Mouse (Mus musculus): ENCODE measurements around the gene Gm20431. TPM values are rescaled to one million over a fixed set of nuclear protein-coding genes. Genes with fewer than 3 reads are reported as not detected.

Gene Gm20431
- 4.0 and 8.4 TPM in 2 replicates for polyA plus RNA-seq (2014; fragmentation: Nextera tagmentation; extraction: Ambion mirVana)

DNA sequence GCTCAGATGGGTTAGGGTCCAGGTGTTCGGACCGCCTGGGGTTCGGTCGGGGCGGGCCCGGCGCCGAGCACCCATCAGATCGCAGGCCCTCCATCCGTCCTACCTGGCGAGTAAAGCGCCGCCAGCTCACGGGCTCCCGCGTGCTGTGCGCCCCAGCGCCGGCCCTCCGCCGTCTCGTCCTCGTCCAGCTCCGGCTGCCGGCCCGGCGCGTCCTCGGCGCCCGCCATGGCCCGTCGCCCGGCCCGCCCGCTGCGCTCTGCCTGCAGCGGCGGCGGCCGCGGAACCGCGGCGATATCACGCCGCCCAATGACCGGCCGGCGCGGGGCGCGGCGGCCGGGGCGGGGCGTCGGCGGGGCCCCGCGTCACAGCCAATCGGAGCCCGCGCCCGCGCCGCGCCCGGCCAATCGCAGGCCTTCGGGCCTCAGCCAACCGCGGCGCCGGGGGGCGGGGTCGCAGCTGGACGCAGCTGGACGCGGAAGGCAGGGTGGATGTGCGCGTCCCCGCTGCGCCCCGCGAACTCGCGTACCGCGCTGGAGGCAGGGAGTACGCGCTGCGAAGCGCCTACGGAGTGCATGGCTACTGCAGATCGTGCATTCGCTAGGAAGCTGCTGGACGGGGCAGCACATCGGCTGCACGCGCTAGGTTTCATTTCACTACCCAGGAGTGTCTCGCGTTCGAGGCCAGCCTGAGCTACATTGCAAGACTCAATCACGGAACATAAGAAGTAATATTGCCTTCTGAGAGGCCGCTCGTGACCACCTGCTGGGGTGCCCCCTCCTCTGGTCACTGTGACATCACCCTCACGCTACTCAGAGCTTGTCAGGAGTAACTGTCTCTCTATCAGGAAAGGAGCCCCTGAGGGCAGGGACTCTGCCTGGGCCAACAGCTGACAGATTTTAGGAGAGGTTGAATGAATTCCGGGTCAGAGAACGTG is at the start of gene Gm20431:
Gene Gm20431 (minus strand): TSS at position 227 of the 934 bp plus-strand sequence.
- H3K27me3 ChIP-seq (ENCODE audit: control insufficient read depth, insufficient read depth, low read length): peaks cover 4% of the 10 kb centered on the region; the same call in 1 of the 2 replicates
- DNase-seq (ENCODE audit: low spot score): peak; percentile 96
- H3K4me2 ChIP-seq (replicated peaks; ENCODE audit: low read depth, low read length): peak within 1 kb of the TSS; percentile 79
- no peaks in the 10 kb centered on the region for H3K36me3 ChIP-seq (ENCODE audit: control insufficient read depth, insufficient read depth, low read length)
- H3K4me1 ChIP-seq (replicated peaks; ENCODE audit: control insufficient read depth, insufficient read depth, low read length): peaks cover 4% of the 10 kb centered on the region; the same call in 1 of the 2 replicates
- ATAC-seq (ENCODE audit: low FRiP score): peak; percentile 94
- WGBS: under 1% methylated on average over 58 of the region's 110 CpGs
- H3K27ac ChIP-seq (ENCODE audit: low read depth, low read length): 0 out of 2 replicates have a peak within 1 kb of the TSS, but pooled peaks have one; percentile 47
- H3K9me3 ChIP-seq (ENCODE audit: control insufficient read depth, low read length): no peaks in the 10 kb centered on the region
- peak within 1 kb of the TSS; percentile 80 for H3K4me3 ChIP-seq (ENCODE audit: low read depth, low read length)
- peak within 1 kb of the TSS; percentile 83 for H3K9ac ChIP-seq (ENCODE audit: low read depth, low read length)

DNA sequence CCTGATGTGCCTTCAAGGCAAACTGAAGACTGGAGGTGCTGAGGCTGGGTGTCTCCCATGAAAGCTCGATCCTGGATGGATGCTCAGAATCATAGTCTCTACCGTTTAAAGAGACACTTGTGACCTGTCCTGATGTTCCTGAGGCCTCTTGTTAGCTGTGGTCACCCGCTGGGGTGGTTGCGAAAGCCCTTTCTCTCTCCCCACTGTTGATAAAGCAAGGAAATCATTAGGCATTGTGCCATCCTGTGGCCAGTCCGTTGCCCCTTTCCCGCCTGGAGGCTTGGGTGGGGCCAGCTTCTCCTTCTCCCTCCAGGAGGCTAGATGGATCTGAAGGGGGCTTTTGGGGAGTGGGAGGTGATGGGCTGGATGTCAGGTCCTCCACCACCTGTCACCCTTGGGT is 49.3 kb upstream of the Gm20431 start:
- Histone ChIP-seq H3K27me3 (ENCODE audit: control insufficient read depth, insufficient read depth, low read length) (no peaks in the 10 kb centered on the region), H3K9me3 (ENCODE audit: control insufficient read depth, low read length) (no peaks in the 10 kb centered on the region), H3K27ac (ENCODE audit: low read depth, low read length) (no peak overlapping the region), H3K4me1 (replicated peaks; ENCODE audit: control insufficient read depth, insufficient read depth, low read length) (no peaks in the 10 kb centered on the region), H3K4me3 (ENCODE audit: low read depth, low read length) (no peak overlapping the region), H3K4me2 (replicated peaks; ENCODE audit: low read depth, low read length) (no peak overlapping the region), H3K36me3 (ENCODE audit: control insufficient read depth, insufficient read depth, low read length) (no peaks in the 10 kb centered on the region), H3K9ac (ENCODE audit: low read depth, low read length) (no peak overlapping the region)
- 62% methylated on average over 6 of the region's 6 CpGs for WGBS
- ATAC-seq (ENCODE audit: low FRiP score): no peak
- DNase-seq (ENCODE audit: low spot score): no peak

DNA sequence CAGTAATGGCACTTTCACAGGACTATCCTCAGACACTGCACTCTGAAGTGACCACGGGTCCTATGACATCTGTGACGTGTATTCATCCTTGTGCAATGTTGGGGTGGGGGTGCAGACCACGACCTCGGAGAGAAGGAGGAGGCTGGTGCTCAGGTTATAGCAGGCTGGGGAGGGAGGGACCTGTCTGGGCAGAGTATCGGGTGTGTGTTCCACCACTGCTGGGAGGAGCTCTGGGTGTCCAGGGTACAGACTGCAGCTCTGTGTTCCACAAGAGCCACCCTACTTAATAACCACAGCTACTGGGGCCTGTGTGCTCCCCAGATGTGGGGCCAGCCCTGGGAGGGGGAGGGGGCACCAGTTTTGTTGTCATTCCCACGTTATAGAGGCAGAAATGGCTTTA is 48.7 kb upstream of the Gm20431 start:
- H3K36me3 ChIP-seq (ENCODE audit: control insufficient read depth, insufficient read depth, low read length): no peaks in the 10 kb centered on the region
- H3K9ac ChIP-seq (ENCODE audit: low read depth, low read length): no peak overlapping the region
- H3K27ac ChIP-seq (ENCODE audit: low read depth, low read length): no peak overlapping the region
- H3K4me3 ChIP-seq (ENCODE audit: low read depth, low read length): no peak overlapping the region
- no peak for ATAC-seq (ENCODE audit: low FRiP score)
- WGBS: 56% methylated on average over 6 of the region's 6 CpGs
- no peaks in the 10 kb centered on the region for H3K9me3 ChIP-seq (ENCODE audit: control insufficient read depth, low read length)
- no peak for DNase-seq (ENCODE audit: low spot score)
- no peaks in the 10 kb centered on the region for H3K27me3 ChIP-seq (ENCODE audit: control insufficient read depth, insufficient read depth, low read length)
- no peak overlapping the region for H3K4me2 ChIP-seq (replicated peaks; ENCODE audit: low read depth, low read length)
- no peaks in the 10 kb centered on the region for H3K4me1 ChIP-seq (replicated peaks; ENCODE audit: control insufficient read depth, insufficient read depth, low read length)

DNA sequence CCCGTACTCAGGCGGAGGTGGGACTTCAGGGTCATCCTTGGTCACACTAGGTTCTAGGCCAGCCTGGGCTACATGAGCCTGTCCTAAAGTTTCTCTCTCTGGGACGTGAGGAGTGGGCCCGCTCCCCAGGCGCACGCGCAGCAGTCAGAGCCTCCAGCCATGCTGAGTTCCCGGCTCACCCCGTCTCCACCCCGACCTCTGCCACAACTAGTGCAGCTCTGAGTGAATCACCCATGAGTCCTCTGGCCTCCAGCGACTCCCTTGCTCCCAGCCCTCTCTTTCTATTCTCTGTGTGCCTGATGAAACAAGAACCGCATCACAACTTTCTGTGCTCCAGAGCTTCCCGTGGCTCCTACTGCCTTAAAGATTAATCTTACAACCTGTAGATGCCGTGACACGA is 47.1 kb upstream of the Gm20431 start:
- no peak overlapping the region for H3K4me3 ChIP-seq (ENCODE audit: low read depth, low read length)
- no peak overlapping the region for H3K27ac ChIP-seq (ENCODE audit: low read depth, low read length)
- no peaks in the 10 kb centered on the region for H3K27me3 ChIP-seq (ENCODE audit: control insufficient read depth, insufficient read depth, low read length)
- DNase-seq (ENCODE audit: low spot score) (no peak), ATAC-seq (ENCODE audit: low FRiP score) (no peak)
- 61% methylated on average over 15 of the region's 15 CpGs for WGBS
- H3K9ac ChIP-seq (ENCODE audit: low read depth, low read length): no peak overlapping the region
- H3K36me3 ChIP-seq (ENCODE audit: control insufficient read depth, insufficient read depth, low read length): no peaks in the 10 kb centered on the region
- no peaks in the 10 kb centered on the region for H3K9me3 ChIP-seq (ENCODE audit: control insufficient read depth, low read length)
- H3K4me2 ChIP-seq (replicated peaks; ENCODE audit: low read depth, low read length): no peak overlapping the region
- no peaks in the 10 kb centered on the region for H3K4me1 ChIP-seq (replicated peaks; ENCODE audit: control insufficient read depth, insufficient read depth, low read length)

DNA sequence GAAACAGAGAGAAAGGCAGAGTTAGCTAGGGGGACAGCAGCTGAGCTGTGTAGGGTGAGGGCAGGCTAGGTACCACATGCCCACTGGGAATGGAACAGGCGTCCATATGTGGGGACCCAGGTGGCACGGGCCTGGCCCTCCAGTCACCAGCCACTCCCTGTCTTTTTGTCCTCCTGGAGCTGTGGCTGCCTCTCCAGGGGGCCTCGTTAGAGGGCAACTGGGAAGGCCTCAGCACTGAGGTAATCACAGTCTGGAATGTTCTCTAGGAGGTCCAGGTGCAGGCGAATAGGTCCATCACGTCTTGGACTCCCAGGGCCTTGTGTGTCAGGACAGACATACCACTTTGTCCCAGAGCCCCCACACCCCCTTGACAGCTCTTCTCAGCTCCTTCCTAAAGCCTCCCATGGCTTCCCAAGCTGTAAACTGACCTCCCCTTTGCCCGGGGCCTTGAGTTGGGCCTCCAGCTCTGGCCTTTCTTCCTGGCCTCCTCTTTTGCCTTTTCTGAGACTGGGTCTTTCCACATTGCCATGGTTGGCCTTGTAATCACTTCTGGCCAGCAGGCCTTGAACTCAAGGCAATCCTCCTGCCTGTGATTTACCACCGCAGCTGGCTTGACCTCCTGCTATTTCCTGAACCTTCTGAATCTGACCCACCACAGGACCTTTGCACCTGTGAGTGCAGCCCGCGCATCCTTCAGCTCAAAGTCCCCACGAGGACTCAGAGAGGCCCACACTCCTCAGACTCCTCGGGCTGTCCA is 45.1 kb upstream of the Gm20431 start:
- 77% methylated on average over 11 of the region's 11 CpGs for WGBS
- no peak overlapping the region for H3K27ac ChIP-seq (ENCODE audit: low read depth, low read length)

DNA sequence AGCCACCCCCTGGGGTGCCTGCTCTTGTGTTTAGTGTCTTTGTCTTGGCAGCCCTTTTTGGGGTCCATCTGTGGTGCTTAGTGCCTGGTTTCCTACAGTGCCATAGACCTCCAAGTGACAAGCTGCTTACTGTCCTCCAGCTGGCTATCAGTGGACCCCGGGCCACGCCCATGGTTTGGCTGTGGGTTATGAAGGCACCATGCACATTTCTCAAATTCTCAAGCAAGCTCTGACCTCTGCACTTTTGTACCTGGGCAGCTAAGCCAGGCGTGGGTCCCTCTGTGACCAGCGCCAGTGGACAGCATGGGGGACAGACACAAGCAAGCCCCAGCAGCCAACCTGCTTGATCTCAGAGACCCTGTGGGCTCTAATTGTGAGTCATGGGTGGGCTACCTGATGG is 43.1 kb upstream of the Gm20431 start:
- Histone ChIP-seq H3K4me2 (replicated peaks; ENCODE audit: low read depth, low read length) (no peak overlapping the region), H3K4me3 (ENCODE audit: low read depth, low read length) (no peak overlapping the region), H3K27ac (ENCODE audit: low read depth, low read length) (no peak overlapping the region), H3K9me3 (ENCODE audit: control insufficient read depth, low read length) (no peaks in the 10 kb centered on the region), H3K36me3 (ENCODE audit: control insufficient read depth, insufficient read depth, low read length) (no peaks in the 10 kb centered on the region), H3K4me1 (replicated peaks; ENCODE audit: control insufficient read depth, insufficient read depth, low read length) (no peaks in the 10 kb centered on the region), H3K9ac (ENCODE audit: low read depth, low read length) (no peak overlapping the region), H3K27me3 (ENCODE audit: control insufficient read depth, insufficient read depth, low read length) (no peaks in the 10 kb centered on the region)
- WGBS: 89% methylated on average over 4 of the region's 4 CpGs
- DNase-seq (ENCODE audit: low spot score) (no peak), ATAC-seq (ENCODE audit: low FRiP score) (no peak)

More for the DNA sequence above, 45.1 kb upstream of the Gm20431 start:
- Histone ChIP-seq H3K4me1 (replicated peaks; ENCODE audit: control insufficient read depth, insufficient read depth, low read length) (no peaks in the 10 kb centered on the region), H3K36me3 (ENCODE audit: control insufficient read depth, insufficient read depth, low read length) (no peaks in the 10 kb centered on the region), H3K9ac (ENCODE audit: low read depth, low read length) (no peak overlapping the region), H3K9me3 (ENCODE audit: control insufficient read depth, low read length) (no peaks in the 10 kb centered on the region), H3K27me3 (ENCODE audit: control insufficient read depth, insufficient read depth, low read length) (no peaks in the 10 kb centered on the region), H3K4me2 (replicated peaks; ENCODE audit: low read depth, low read length) (no peak overlapping the region), H3K4me3 (ENCODE audit: low read depth, low read length) (no peak overlapping the region)
- DNase-seq (ENCODE audit: low spot score) (no peak), ATAC-seq (ENCODE audit: low FRiP score) (no peak)

DNA sequence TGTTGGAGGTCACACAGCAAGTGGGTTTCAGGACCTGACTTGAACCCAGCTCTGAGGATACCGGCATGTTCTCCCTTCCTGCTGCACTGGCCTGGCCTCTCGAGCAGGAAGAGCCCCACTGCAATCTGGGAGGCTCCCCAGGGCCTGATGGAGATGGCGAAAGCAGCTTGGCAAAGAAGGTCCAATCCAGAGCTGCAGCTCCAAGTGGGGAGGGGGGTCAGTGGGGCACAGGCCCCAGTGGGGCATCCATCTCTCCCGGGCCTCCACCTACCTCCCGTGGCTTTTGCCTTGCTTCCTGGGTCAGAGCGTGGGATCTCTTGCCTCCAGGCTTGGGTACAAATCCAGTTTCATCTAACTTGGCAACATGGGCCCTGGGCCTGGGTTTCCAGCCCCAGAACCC is 40.8 kb upstream of the Gm20431 start:
- ATAC-seq (ENCODE audit: low FRiP score) (no peak), DNase-seq (ENCODE audit: low spot score) (no peak)
- no peak overlapping the region for H3K4me2 ChIP-seq (replicated peaks; ENCODE audit: low read depth, low read length)
- H3K4me1 ChIP-seq (replicated peaks; ENCODE audit: control insufficient read depth, insufficient read depth, low read length): no peaks in the 10 kb centered on the region
- H3K36me3 ChIP-seq (ENCODE audit: control insufficient read depth, insufficient read depth, low read length): no peaks in the 10 kb centered on the region
- 76% methylated on average over 6 of the region's 6 CpGs for WGBS
- no peak overlapping the region for H3K4me3 ChIP-seq (ENCODE audit: low read depth, low read length)
- H3K27me3 ChIP-seq (ENCODE audit: control insufficient read depth, insufficient read depth, low read length): no peaks in the 10 kb centered on the region
- no peak overlapping the region for H3K27ac ChIP-seq (ENCODE audit: low read depth, low read length)
- no peaks in the 10 kb centered on the region for H3K9me3 ChIP-seq (ENCODE audit: control insufficient read depth, low read length)
- no peak overlapping the region for H3K9ac ChIP-seq (ENCODE audit: low read depth, low read length)

DNA sequence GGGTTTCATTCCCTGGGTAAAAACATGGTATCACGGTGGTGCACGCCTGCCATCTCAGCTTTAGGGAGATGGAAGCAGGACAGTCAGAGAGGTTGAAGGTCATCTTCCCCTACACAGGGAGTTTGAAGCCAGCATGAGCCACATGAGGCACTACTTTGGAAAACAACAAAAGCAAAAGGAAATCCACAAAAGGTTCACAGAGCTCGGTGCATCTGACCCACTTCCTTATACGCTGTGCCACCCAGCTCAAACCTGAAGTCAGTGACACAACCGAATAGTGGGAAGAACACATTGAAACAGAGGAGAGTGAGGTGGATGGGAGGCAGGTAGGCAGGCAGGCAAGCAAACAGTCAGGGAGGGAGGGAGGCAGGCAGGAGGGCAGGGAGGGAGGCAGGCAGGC is 40.2 kb upstream of the Gm20431 start:
- H3K27ac ChIP-seq (ENCODE audit: low read depth, low read length): no peak overlapping the region
- H3K36me3 ChIP-seq (ENCODE audit: control insufficient read depth, insufficient read depth, low read length): no peaks in the 10 kb centered on the region
- H3K4me1 ChIP-seq (replicated peaks; ENCODE audit: control insufficient read depth, insufficient read depth, low read length): no peaks in the 10 kb centered on the region
- H3K27me3 ChIP-seq (ENCODE audit: control insufficient read depth, insufficient read depth, low read length): no peaks in the 10 kb centered on the region
- no peak overlapping the region for H3K9ac ChIP-seq (ENCODE audit: low read depth, low read length)
- DNase-seq (ENCODE audit: low spot score) (no peak), ATAC-seq (ENCODE audit: low FRiP score) (no peak)
- no peak overlapping the region for H3K4me3 ChIP-seq (ENCODE audit: low read depth, low read length)
- H3K4me2 ChIP-seq (replicated peaks; ENCODE audit: low read depth, low read length): no peak overlapping the region
- 77% methylated on average over 5 of the region's 5 CpGs for WGBS
- no peaks in the 10 kb centered on the region for H3K9me3 ChIP-seq (ENCODE audit: control insufficient read depth, low read length)
